Mouse (Mus musculus) forebrain, postnatal 0 days (tissue): Measurements from ENCODE around the gene Tbx1. TPM values are rescaled to one million over a fixed set of nuclear protein-coding genes. Genes with fewer than 3 reads are reported as not detected.
A peak's percentile ranks its signal among the peaks of the same experiment; 100 is the strongest.

Experiments
- ATAC-seq: fragments of 200-750 bp; cut with Nextera tagmentation; 2 replicates; pipeline ENCODE4 v1.8.0; 2017; ENCODE audit warnings: mild to moderate bottlenecking, moderate library complexity
- DNase-seq: peaks from one replicate; pipeline ENCODE4 v3.0.0-alpha.2; 2015
- H3K27ac ChIP-seq: fragments of 300-500 bp; sonication (generic); 2 replicates; pipeline ENCODE4 v1.5.1; 2014; ENCODE audit warnings: low read depth, mild to moderate bottlenecking, antibody characterized with exemption, low read length, moderate library complexity, mixed read lengths
- H3K27me3 ChIP-seq: fragments of 300-500 bp; sonication (generic); 2 replicates; pipeline ENCODE4 v1.6.1; 2014; ENCODE audit warnings: mild to moderate bottlenecking, low read length, mixed read lengths; ENCODE audit not compliant: insufficient read depth
- H3K36me3 ChIP-seq: fragments of 300-500 bp; sonication (generic); 2 replicates; pipeline ENCODE4 v1.6.1; 2014; ENCODE audit warnings: mild to moderate bottlenecking, moderate library complexity; ENCODE audit not compliant: insufficient read depth
- H3K4me1 ChIP-seq: fragments of 300-500 bp; sonication (generic); 2 replicates; pipeline ENCODE4 v1.6.1; 2014; ENCODE audit warnings: antibody characterized with exemption; ENCODE audit not compliant: insufficient read depth
- H3K4me2 ChIP-seq: fragments of 300-500 bp; sonication (generic); 2 replicates; pipeline ENCODE4 v1.6.1; 2014; ENCODE audit warnings: low read depth, mild to moderate bottlenecking, moderate library complexity
- H3K4me3 ChIP-seq: fragments of 300-500 bp; sonication (generic); 2 replicates; pipeline ENCODE4 v1.5.1; 2014; ENCODE audit warnings: low read depth, low read length, mixed read lengths
- H3K9ac ChIP-seq: fragments of 300-500 bp; sonication (generic); 2 replicates; pipeline ENCODE4 v1.6.1; 2014; ENCODE audit warnings: mild to moderate bottlenecking
- H3K9me3 ChIP-seq: fragments of 300-500 bp; sonication (generic); 2 replicates; pipeline ENCODE4 v1.6.1; 2016; ENCODE audit warnings: low read length
- CTCF ChIP-seq: sonication (generic); IDR thresholded peaks from 2 replicates; pipeline ENCODE4 v1.5.1; 2016; ENCODE audit warnings: antibody characterized with exemption, control low read depth, low read depth
- WGBS: fragments of 180-500 bp; shearing (Covaris S2); extraction: QIAGEN DNeasy Blood & Tissue Kit; methylation state at CpG from one replicate; pipeline ENCODE4 v1.1.7; 2014; 5-methylcytosine and 5-hydroxymethylcytosine counted together
- polyA plus RNA-seq: library from polyadenylated mRNA; unstranded; fragments of >200 nt; fragmentation: Nextera tagmentation; extraction: Ambion mirVana; gene quantifications from 2 replicates; pipeline ENCODE4 v1.2.1, GENCODE M21; 2015
- total RNA-seq: library from RNA; depleted of rRNA; stranded (reverse); fragments of >200 nt; gene quantifications from 2 replicates; pipeline ENCODE4 v1.2.3, GENCODE M21; 2014; rRNA removed

Tbx1 gene
- total RNA-seq (0.71 and 1.2 TPM in 2 replicates), polyA plus RNA-seq (0.70 and 0.90 TPM in 2 replicates)

GRCm38 (mm10) chr16:18589804-18590790 is at the start of gene Tbx1:
TSS of gene Tbx1 (minus strand) at chr16:18590671.
- peak within 1 kb of the TSS; percentile 36 for H3K4me2 ChIP-seq
- peak; percentile 52 for TF ChIP-seq CTCF
- peaks cover 74% of the 10 kb centered on the region for H3K27me3 ChIP-seq
- no peaks in the 10 kb centered on the region for H3K36me3 ChIP-seq
- DNase-seq (no peak), ATAC-seq (no peak)
- H3K4me3 ChIP-seq: peak within 1 kb of the TSS; percentile 12
- no peaks in the 10 kb centered on the region for H3K9me3 ChIP-seq
- no peak within 1 kb of the TSS for H3K9ac ChIP-seq
- no peak within 1 kb of the TSS for H3K27ac ChIP-seq
- 4% methylated on average over 48 of the region's 48 CpGs for WGBS
- peaks cover 5% of the 10 kb centered on the region; the same call in 1 of the 2 replicates for H3K4me1 ChIP-seq

- H3K4me2 ChIP-seq: no peak overlapping the region
- TF ChIP-seq CTCF: no peak
Observed at GRCm38 (mm10) chr16:18639382-18639929, 49.0 kb upstream of the Tbx1 start.

GRCm38 (mm10) chr16:18638396-18638795 is 47.9 kb upstream of the Tbx1 start:
- no peaks in the 10 kb centered on the region for H3K4me1 ChIP-seq
- 38% methylated on average over 2 of the region's 2 CpGs for WGBS
- H3K36me3 ChIP-seq: no peaks in the 10 kb centered on the region
- no peaks in the 10 kb centered on the region for H3K27me3 ChIP-seq
- no peaks in the 10 kb centered on the region for H3K9me3 ChIP-seq
- no peak for DNase-seq
- no peak overlapping the region for H3K27ac ChIP-seq
- H3K4me3 ChIP-seq: no peak overlapping the region
- no peak for ATAC-seq
- no peak for TF ChIP-seq CTCF
- H3K9ac ChIP-seq: no peak overlapping the region
- H3K4me2 ChIP-seq: no peak overlapping the region

More at GRCm38 (mm10) chr16:18639382-18639929, 49.0 kb upstream of the Tbx1 start:
- Histone ChIP-seq H3K27ac (no peak overlapping the region), H3K9me3 (no peaks in the 10 kb centered on the region), H3K27me3 (no peaks in the 10 kb centered on the region), H3K9ac (no peak overlapping the region), H3K4me3 (no peak overlapping the region), H3K4me1 (no peaks in the 10 kb centered on the region), H3K36me3 (no peaks in the 10 kb centered on the region)
- DNase-seq: no peak
- ATAC-seq: no peak
- WGBS: 87% methylated on average over 1 of the region's 1 CpGs

- Histone ChIP-seq H3K4me2 (no peak overlapping the region), H3K36me3 (no peaks in the 10 kb centered on the region), H3K9ac (no peak overlapping the region), H3K9me3 (no peaks in the 10 kb centered on the region), H3K4me1 (no peaks in the 10 kb centered on the region), H3K27ac (no peak overlapping the region), H3K27me3 (no peaks in the 10 kb centered on the region), H3K4me3 (no peak overlapping the region)
- DNase-seq (no peak), ATAC-seq (no peak)
- WGBS: 68% methylated on average over 3 of the region's 3 CpGs
- no peak for TF ChIP-seq CTCF
Observed at GRCm38 (mm10) chr16:18636804-18637203, 46.3 kb upstream of the Tbx1 start.

- Histone ChIP-seq H3K9me3 (no peaks in the 10 kb centered on the region), H3K4me2 (no peak overlapping the region), H3K27me3 (no peaks in the 10 kb centered on the region), H3K4me3 (no peak overlapping the region), H3K4me1 (no peaks in the 10 kb centered on the region), H3K27ac (no peak overlapping the region), H3K9ac (no peak overlapping the region), H3K36me3 (no peaks in the 10 kb centered on the region)
- WGBS: 83% methylated on average over 5 of the region's 5 CpGs
- ATAC-seq (no peak), DNase-seq (no peak)
- no peak for TF ChIP-seq CTCF
Observed at GRCm38 (mm10) chr16:18636401-18636800, 45.9 kb upstream of the Tbx1 start.

- Histone ChIP-seq H3K36me3 (no peaks in the 10 kb centered on the region), H3K4me3 (no peak overlapping the region), H3K9ac (no peak overlapping the region), H3K4me1 (peaks cover 2% of the 10 kb centered on the region; the same call in 1 of the 2 replicates), H3K9me3 (no peaks in the 10 kb centered on the region), H3K27me3 (no peaks in the 10 kb centered on the region), H3K27ac (no peak overlapping the region), H3K4me2 (no peak overlapping the region)
- DNase-seq (no peak), ATAC-seq (no peak)
- WGBS: 10% methylated on average over 1 of the region's 1 CpGs
- no peak for TF ChIP-seq CTCF
Observed at GRCm38 (mm10) chr16:18633333-18633732, 42.9 kb upstream of the Tbx1 start.

GRCm38 (mm10) chr16:18632816-18633215 is 42.3 kb upstream of the Tbx1 start:
- no peak overlapping the region for H3K4me2 ChIP-seq
- no peak overlapping the region for H3K9ac ChIP-seq
- no peak overlapping the region for H3K27ac ChIP-seq
- no peaks in the 10 kb centered on the region for H3K36me3 ChIP-seq
- DNase-seq (no peak), ATAC-seq (no peak)
- no peaks in the 10 kb centered on the region for H3K9me3 ChIP-seq
- 49% methylated on average over 2 of the region's 2 CpGs for WGBS
- no peak for TF ChIP-seq CTCF
- peaks cover 7% of the 10 kb centered on the region; the same call in 1 of the 2 replicates for H3K4me1 ChIP-seq
- H3K4me3 ChIP-seq: no peak overlapping the region
- H3K27me3 ChIP-seq: no peaks in the 10 kb centered on the region
